Mouse (Mus musculus): Measurements from ENCODE around the gene Rps6ka2.

Gene Rps6ka2

DNA sequence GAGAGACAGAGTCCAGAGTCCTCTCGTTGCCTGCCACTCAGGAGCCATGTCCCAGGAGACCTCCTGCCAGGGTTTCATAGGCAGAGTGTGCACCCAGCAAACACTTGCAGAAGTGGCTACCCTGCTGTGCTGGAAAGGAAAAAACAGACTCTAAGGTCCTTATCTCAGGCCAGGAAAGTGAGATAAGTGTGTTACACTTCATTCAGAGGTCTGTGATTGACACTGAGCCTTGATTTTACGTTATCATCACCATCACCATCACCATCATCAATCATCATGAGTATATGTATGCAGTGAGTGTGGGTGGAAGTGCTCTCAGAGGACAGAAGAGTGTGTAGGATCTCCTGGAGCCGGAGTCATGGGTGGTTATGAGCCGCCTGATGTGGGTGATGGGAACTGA lies 51.4 kb downstream of the Rps6ka2 start:
- no peak for DNase-seq

DNA sequence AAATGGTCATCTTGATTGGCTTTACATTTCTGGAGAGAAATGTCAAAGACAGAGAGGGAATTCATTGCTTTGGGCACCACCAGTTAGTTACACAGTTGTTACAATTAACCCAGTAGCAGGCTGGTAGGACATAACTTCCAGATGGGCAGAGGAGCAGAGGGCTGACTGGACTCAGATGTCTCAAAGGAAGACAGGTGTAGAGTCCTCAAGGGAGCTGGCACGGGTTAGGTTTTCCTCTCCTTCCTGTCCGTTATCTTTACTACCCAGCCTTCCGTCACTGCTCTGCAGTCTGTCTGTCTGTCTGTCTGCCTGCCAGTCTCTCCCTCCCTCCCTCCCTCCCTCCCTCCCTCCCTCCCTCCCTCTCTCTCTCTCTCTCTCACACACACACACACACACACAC lies 52.3 kb downstream of the Rps6ka2 start:
- DNase-seq, result no peak

DNA sequence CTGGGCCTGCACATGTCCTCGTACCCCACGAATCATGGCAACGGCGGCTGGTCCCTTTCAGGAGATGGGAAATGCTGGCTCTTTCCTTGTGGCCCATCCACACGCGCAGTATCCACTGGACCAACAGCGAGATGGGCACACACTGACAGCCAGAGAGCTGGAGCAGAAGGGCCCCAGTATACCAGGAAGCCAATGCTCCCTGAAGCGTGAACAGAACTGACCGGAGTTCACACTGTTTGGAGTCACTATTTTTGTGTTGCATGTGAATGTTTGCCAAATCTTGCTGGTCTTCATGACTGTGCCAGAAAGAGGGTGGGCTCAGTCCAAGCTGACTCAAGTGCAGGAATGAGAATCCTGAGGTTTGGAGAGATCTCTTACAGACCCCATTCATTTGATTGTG lies 58.6 kb downstream of the Rps6ka2 start:
- DNase-seq, result no peak

DNA sequence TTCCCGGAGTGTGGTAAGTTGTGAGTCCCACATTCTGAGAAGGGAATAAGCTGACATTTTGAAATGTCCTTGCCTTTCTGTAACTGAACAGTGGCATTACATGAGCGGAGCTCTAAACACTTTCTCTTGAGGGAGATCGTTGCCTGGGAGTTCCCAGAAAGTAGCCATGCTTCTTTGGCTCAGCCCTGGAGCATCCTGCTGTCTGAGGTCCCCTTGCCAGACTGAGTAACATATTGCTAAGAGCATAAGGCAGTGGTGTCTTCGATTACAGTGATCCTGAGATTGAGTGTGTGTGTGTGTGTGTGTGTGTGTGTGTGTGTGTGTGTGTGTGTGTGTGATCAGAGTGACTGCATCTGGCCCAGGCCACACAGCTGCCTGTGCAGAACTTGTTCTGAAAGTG lies 61.4 kb downstream of the Rps6ka2 start:
- DNase-seq, result no peak

DNA sequence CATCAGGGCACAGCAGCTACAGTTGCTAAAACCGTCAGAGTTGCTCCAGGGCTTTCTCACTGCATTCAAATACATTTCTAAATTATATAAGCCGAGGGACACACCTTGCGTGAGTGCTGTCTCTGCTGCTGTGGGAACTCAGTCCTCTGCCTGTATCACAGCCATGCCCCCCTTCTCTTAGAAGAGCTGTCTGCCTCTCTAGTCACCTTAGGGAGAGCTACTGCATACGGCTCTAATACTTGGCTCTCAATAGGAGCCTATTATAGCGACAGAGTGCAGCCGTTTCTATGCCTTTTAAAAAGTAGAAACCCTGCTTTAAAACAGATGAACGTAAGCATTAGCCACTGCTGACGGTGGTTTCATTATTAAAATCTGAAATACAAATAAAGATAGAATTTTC lies 61.9 kb downstream of the Rps6ka2 start:
- no peak for DNase-seq

DNA sequence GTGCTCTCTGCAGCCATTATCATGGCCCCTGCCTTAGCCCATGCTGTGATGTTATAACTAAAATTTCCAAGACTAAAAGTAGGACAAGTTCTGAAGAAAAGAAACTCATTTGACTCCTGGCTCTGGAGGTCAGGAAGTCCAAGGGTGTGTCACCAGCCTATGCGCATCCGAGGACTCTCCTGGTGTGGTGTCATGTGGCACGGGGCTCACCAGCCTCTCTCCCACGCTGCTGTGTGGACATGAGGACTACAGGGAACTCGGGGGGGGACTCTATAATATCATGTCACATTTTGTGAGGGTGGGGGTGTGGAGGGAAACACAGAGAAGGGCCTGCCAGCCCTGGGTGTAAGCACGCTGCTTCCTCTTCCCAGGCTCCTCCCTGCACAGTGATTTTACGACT lies 62.5 kb downstream of the Rps6ka2 start:
- no peak for DNase-seq

DNA sequence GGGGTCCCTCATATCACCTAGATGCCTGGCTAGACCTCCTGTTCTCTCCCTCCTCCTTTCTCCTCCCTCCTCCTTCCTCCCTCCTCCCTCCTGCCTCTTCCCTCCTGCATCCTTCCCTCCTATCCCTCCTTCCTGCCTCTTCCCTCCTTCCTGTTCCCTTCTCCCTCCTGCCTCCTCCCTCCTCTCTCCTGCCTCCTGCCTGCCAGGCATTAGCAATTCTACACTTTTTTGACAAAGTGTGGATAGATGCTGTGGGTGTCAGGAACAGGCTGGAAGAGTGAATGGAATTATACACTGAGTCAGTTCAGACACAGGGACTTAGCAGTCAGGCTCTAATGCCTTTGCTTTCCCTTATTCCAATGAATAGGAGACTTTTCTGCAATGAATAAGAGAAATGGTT lies 63.3 kb downstream of the Rps6ka2 start:
- no peak for DNase-seq

DNA sequence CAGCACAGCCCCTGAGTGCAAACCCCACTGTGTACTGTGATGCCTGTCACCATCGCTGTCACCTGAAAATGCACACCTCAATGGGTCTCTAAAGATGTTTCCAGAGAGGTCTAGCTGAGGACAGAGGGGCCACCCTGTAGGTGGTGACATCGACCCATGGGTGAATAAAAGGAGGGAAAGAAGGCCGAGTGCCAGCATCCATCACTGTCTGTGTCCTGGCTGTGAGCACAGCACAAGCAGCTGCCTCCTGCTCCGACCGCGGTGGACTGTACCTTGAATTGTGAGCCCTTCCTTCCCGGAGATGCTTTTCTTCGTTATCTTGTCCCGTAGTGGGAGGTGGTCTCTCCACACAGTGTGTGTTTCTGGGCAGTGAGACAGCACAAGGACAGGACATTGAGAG lies 67.8 kb downstream of the Rps6ka2 start:
- no peak for DNase-seq

DNA sequence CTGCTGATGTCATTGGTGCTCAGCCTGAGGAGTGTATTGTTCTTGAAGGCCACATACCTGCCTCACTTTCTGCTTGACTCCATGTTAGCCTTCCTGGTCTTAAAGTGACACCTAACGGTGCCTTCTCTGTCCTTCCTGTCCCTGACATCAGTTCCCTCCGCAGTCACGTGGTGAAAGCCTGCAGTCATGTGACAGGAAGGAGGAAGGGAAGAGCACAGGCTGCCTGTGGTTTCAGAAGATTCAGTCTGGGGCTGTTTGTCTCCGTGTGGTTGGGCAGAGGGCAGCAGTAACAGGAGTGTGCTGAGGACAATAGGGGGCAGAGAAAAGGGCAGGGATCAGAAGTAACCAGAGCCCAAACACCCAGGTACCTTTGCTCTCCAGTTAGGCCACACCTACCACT lies 68.9 kb downstream of the Rps6ka2 start:
- DNase-seq, result no peak

DNA sequence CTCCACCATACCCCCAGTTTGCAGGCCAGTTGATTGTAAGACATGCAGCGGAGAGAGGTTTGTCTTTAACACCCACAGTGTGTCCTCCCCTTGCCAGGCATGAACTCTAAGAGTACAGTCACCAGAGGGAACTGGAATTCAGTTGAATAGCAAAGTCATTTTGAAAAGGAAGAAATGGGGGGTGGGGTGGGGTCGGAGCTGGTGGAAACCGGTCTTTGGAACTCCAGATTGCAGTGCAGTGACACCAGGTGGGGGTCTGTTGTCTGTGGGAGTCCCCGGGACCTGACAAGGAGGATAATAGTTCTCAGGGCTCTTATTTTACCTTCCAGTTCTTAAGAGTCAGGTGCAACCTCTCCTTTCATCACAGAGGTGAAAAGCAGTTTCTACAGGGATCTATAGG lies 70.6 kb downstream of the Rps6ka2 start:
- no peak for DNase-seq

DNA sequence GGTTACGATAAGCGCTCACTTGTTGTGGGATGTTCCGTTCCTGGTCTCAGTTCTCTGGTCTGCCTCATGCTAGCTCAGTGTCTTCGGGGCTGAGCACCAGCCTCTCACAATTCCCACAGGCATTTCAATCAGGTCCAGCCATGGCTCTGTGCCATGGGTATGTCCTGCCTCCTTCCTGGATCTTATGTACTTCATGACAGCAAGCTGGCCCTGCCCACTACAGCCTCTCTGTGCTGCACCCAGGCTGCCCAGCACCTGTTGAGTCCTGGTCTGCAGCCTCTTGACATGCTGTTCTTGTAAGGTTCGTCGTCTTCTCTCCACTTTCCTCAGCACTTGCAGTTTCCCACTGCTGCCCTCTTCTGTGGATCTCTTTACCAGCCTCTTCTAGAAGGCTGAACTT lies 75.2 kb downstream of the Rps6ka2 start:
- no peak for DNase-seq

DNA sequence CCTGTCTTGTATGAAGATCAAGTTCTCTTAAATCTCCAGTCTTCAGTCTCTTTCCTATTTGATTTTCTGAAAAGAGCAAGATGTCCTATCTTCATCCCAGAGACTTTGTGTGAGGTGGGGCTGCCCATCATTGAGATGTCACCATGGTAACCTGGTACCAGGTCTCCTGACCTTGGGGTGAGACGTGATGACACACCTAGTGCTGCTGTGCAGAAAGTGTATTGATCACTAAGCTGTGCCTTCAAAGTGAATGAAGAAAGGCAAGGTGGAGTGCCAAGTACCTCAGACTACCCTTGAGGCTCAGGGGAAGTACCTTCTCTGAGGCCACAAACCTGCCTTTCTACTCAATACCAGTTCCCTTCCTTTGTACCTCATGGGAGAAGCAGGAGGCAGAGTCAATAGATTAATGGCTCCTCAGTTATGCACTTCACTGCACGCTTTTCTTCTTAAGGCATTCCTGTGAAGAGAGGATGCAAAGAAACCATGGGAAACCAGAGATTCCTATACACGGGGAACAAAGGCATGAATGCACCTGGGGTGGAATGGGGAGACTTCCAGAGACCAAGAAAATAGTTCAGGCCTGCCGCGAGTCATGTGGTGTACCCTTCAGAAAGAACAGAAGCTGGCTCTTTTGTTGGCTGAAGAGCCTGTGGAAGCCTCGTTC lies 77.1 kb downstream of the Rps6ka2 start:
- no peak for DNase-seq

DNA sequence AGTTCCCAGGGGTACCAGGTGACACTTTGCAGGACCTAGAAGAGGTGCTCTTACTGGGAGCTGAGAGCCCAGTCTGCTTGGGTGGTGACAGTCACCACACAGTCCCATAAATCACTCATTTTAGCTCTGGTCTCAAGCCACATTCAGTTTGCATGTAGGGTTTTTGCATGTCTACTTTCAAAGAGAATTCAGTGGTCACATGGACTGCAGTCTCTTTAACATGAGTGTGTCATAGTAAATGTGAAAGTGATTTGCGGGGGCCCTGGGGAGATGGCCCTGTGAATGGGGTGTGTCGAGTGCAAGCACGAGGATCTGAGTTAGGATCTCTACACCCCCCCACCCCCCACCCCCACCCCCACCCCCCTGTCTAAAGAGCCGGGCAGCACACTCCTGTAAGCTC lies 80.5 kb downstream of the Rps6ka2 start:
- DNase-seq, result no peak

DNA sequence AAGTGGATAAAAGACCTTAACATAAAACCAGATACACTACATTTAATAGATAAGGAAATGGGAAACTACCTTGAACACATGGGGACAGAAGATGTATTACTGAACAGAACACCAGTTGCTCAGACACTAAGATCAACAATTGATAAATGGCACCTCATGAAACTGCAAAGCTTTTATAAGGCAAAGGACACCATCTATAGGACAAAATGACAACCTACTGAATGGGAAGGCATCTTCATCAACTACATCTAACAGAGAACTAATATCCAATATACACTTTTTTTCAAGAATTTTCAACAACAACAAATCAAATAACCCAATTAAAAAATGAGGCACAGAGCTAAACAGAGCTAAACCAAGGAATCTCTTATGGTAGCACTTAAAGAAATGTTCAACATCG lies 87.3 kb downstream of the Rps6ka2 start:
- DNase-seq, result no peak

DNA sequence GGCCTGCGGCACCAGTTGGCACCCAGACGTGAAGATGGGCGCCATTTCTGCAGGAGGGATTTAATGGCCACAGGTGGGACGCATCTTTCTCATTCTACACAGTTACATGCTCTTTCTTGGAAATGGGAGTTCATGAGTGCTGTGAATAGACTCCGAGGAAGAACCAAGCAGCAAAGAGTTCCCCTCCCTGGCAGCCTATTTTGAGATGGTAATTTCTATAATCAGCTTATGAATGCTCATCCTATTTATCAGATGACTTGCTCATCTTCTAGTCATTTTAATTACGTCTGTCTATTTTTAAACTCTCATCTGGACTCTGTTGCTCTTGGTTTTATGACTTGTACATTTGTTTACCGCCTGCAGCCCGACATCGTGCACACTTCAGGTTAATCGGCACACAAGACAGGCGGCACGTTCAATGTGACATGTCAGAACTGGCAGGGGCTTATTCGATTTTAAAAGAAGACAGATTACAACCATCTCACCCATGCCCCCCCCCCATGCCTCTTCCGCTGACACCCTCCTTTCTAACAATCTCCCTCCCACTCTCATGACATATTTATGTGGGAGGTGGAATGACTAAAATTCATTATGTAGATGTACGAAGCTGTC lies 88.9 kb downstream of the Rps6ka2 start:
- DNase-seq, result no peak

DNA sequence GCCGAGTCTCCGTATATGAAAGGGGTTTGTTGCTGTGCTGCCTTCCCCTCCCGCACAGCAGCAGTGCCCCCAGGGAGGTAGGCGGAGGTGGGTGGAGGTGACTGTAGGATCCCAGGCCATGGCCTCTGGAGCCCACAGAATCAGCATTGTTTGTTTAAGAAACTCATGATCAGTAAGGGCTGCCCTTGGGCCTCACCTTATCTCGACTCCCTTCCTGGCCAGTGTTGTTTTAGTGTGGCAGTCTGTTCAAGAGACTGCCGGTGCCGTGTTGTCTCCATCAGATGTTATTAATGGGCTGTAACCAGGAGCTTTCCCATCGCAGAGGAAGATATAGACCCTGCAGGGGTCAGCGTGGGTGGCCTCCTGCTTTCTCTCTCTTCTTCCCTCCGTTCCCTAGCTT lies 90.4 kb downstream of the Rps6ka2 start:
- peak; percentile 27 for DNase-seq

DNA sequence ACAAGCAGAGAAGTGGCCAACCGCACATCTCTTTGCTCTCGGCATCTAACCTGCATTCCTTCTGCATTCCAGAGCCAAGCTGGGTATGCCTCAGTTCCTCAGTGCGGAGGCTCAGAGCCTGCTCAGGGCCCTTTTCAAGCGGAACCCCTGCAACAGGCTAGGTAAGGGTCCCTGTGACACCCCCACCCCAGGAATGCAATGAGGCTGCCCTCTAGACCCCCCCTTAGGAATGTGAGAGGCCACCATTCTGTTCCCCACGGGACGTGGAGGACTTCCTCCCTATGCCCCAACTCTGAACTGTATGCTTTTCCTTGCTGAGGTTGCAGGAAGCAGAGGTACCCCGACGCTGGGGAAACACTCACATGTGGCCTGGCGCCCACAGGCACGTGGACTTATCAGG lies 92.1 kb downstream of the Rps6ka2 start:
- DNase-seq, result peak; percentile 63

DNA sequence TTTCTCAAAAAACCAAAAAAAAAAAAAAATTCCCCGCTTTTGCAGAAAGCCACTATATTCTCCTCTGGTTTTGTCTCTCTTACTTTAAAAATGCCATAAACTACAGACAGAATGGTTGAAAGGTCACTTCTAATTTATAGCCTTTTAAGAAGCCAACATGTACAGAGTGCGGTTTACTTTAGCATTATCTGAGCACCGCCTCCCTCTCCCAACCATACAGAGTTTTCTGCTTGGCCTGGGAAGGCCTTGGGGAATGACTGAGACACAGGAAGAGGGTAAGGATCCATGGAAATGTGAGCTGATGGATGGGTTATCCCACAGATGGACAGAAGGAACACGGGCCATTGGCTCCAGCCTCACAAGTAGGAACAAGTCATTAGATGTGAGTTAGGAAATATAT lies 92.7 kb downstream of the Rps6ka2 start:
- no peak for DNase-seq

DNA sequence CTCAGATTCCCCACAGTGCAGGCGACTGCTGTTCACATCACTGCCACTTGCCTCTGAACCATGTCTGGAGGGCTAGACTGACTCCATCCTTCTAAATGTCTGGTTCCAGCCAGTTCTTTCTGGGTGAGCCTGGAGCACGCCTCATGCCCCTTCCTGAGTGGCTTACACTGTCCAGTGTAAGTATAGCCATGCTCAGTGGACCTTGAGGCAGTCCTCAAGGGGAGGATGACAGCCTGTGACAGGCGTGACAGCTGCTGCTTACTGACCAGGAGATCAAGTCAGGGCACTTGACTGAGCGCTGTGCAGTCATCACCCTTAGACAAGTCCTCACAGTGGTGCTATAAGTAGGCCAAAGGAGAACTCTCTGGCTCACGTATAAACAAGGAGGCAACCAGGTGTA lies 94.7 kb downstream of the Rps6ka2 start:
- no peak for DNase-seq

DNA sequence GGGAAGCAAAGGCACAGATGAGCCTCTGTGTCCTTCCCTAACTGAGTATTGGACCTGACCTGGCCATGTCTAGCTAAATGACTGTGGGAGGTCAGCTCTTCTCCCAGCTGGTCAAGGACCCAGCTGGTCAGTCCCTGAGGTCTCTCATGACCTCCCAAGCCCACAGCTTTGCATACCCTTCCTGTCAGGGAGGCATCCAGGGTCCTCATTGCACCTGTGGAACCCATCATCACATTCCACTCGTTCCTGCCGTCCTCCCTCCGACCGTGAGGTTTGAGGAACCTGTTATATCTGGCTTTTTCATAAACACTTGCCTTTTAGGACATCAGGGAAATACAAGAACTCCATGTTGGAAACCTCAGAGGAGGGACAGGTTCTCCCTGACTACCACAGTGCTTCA lies 95.4 kb downstream of the Rps6ka2 start:
- no peak for DNase-seq

DNA sequence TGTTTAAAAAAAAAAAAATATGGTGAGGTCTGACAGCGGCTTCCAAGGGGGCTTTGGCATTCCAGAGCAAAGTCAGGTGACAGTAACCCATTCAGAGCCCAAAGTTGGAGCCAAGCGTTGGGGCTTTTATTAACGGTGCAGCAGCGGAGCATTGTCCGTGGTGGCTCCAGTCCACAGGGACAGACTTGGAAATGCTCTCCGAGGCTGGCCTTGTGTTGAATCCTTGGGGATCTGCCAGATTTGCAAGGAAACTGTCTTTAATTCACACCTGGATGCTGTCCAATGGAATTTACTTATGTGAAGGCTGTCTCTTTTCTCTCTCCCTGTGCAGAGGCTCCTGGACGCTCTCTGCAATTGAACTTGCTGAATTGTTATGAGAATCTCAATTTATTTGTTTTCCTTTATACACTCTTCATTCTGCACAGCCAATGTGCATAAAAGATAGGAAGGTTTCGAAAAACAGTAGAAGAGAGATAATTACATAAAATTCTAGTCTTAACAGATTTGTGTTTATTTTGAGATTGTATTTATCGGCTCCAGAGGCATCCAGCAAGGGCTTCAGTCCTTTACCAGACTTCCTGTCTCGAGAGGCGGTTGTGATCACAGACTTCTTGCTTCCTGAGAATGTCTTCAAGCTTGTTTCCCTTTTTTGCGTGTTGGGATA lies 95.9 kb downstream of the Rps6ka2 start:
- no peak for DNase-seq

DNA sequence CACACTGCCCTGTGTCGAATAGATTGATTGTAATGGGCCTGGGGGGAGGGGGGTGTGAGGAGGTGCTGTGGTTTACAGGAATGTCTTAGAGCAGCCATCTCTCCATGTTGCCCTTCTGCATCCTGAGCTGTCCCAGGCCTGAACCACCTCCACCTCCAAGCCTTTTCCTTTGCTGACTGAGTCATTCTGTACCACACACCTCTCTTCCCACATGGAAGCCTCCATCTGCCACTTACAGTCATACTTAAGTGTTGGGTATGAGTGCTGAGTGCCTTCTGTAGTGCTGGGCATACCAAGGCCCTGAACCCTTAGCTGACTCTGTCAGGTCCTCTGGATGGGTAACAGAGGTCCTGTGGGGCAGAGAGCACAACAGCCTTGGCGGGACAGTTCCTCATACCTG lies 97.9 kb downstream of the Rps6ka2 start:
- DNase-seq, result no peak

DNA sequence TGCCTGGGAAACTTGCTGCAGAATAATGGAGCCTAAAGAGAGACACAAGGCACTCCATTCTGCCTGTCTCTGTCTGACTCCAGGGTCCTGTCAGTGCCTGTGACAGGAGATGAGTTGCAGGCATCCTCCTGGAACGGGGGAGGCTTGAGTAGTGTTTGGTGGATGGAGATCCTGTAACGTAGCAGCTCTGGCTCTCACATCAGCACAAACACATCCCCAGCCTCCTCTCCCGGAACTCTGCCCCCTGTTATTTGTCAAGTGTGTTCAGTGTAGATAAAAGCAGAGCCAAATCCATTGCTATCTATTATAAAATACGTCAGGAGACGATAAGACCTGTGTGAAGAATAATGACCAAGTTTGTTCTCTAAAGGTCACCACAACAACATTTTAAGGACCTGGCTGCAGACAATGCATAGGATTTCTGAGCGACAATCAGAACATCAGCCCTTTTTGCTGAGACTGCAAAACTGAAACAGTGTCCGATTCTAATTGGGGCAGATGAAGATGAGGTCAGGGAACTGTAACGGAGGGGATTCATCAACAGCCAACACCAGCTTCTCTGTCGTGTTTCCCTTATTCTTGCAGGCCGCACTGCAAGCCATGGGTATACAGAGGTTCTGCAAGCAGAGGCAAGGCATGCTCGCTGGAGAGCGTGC lies 99.4 kb downstream of the Rps6ka2 start:
- DNase-seq, result no peak

DNA sequence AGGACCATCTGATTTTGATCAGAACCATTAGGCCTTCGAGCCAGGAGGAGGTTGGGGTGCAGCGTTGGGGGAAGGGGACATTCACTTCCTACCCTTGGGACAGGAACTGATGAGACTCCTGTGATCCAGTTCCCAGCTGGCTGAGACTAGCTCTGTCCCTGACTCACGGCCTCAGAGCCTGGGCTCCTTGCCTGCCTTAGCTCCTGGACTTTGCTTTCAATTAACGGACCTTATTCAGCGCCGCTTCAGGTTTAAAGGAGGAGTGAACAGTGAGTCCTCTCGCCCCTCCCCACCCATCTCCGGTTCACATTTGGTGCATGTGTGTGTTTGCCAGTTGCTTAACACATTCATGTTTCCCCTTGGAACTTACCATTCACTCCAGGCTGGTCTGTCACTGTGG lies 100.6 kb downstream of the Rps6ka2 start:
- no peak for DNase-seq
